Mouse (Mus musculus): ENCODE data around the gene Col5a1.

DNA sequence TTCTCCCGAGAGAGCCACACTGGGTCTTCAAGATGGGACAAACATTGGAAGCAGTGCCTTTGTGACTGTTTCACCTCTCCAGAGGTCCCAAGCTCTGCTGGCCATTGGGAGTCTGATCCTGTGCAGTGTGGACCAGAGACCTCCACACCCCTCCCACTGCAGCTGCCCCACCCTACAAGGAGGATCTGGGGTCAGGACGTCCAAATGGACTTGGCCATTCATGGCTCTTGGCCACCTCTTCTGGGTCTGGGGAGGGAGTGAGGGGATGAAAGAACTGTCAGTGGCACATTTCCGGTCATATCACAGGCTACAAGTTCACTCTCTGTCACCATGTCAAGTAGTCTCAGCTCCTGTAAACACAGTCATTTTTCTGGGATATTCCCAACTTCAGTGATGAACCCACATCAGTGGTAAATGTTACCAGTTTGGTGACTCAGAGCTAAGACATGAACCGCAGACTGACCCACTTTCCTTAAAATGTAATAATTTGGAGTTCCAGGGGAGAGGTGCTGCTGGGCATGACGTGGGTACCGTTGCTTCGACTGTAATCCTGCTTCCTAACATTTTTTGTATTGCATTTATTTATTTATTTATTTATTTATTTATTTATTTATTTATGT lies 5.8 kb downstream of the Col5a1 start:
- TF ChIP-seq CTCF (IDR thresholded peaks at IDR 0.05; ENCODE audit: insufficient read depth, low read depth, low read length) (no peak), POLR2A (IDR thresholded peaks at IDR 0.05; ENCODE audit: insufficient read depth, low read depth, low read length) (no peak)

All from olfactory bulb, adult 2 months (tissue).